9 mouse cellular contexts compared by ENCODE assay signal in genomic region chr10:22644171-22644570, GRCm38 (mm10). TPM values are rescaled to one million over a fixed set of nuclear protein-coding genes. Genes with fewer than 3 reads are reported as not detected.
DNase-seq lines count a peak whose midpoint lies in the region; ATAC-seq and TF ChIP-seq lines count a peak whose summit lies in the region.
"Had no signal": no experiment of that assay in that cellular context is flagged by ENCODE, and none has a peak within 500 bp of the region (broad histone marks: within the 10 kb centered on the region; RNA-seq: fewer than 3 reads in every experiment).

No protein-coding gene starts in this region.

- H3K27me3 ChIP-seq in lung, embryonic 15.5 days = no peaks in the 10 kb centered on the region
- no peaks in the 10 kb centered on the region for H3K27me3 ChIP-seq in midbrain, postnatal 0 days (ENCODE audit: insufficient read depth, low read length)
- H3K27me3 ChIP-seq: CH12.LX had no signal

- H3K4me3 ChIP-seq in lung, embryonic 15.5 days = no peak overlapping the region
- no peak overlapping the region for H3K4me3 ChIP-seq in midbrain, postnatal 0 days (ENCODE audit: low read depth, low read length)

- peak overlapping the region; percentile 52; the same call in 1 of the 2 replicates for H3K27ac ChIP-seq in lung, embryonic 15.5 days
- peak overlapping the region; percentile 26; the same call in 1 of the 2 replicates for H3K27ac ChIP-seq in midbrain, postnatal 0 days (ENCODE audit: low read depth, low read length)

- no peak for TF ChIP-seq CTCF in midbrain, postnatal 0 days (IDR thresholded peaks at IDR 0.05)

- 61% methylated on average over 9 of the region's 9 CpGs for WGBS in lung, embryonic 15.5 days
- whole genome bisulfite sequencing in midbrain, postnatal 0 days = 64% methylated on average over 9 of the region's 9 CpGs

- H3K36me3 ChIP-seq in lung, embryonic 15.5 days = no peaks in the 10 kb centered on the region
- H3K36me3 ChIP-seq in midbrain, postnatal 0 days (ENCODE audit: insufficient read depth, low read length) = no peaks in the 10 kb centered on the region

- H3K4me2 ChIP-seq in lung, embryonic 15.5 days = 0 out of 2 replicates have a peak overlapping the region, but pooled peaks have one; percentile 88
- H3K4me2 ChIP-seq in midbrain, postnatal 0 days (ENCODE audit: low read depth, low read length, poor library complexity, severe bottlenecking) = peak overlapping the region; percentile 90; the same call in 1 of the 2 replicates

- H3K9ac ChIP-seq in lung, embryonic 15.5 days = no peak overlapping the region
- no peak overlapping the region for H3K9ac ChIP-seq in midbrain, postnatal 0 days (replicated peaks; ENCODE audit: low read length, poor library complexity, severe bottlenecking)

- H3K9me3 ChIP-seq in lung, embryonic 15.5 days = no peaks in the 10 kb centered on the region
- no peaks in the 10 kb centered on the region for H3K9me3 ChIP-seq in midbrain, postnatal 0 days (ENCODE audit: low read length)

- no peak for ATAC-seq in lung, embryonic 15.5 days (ENCODE audit: borderline replicate concordance, extremely low read depth, low FRiP score, low TSS enrichment)
- no peak for ATAC-seq in midbrain, postnatal 0 days (ENCODE audit: low FRiP score)

- no peaks in the 10 kb centered on the region for H3K4me1 ChIP-seq in lung, embryonic 15.5 days
- H3K4me1 ChIP-seq in midbrain, postnatal 0 days (ENCODE audit: insufficient read depth, low read length) = no peaks in the 10 kb centered on the region

- peak; percentile 4 to 47 for DNase-seq in gastrocnemius, adult 8-10 months (ENCODE audit: low spot score in 2 of 2)
- DNase-seq in gastrocnemius, postnatal 4 days (ENCODE audit: low spot score in 2 of 2) = no peak
- no peak for DNase-seq in lung, postnatal 36 days
- DNase-seq in gastrocnemius, postnatal 25 days = peak; percentile 35
- no peak for DNase-seq in midbrain, postnatal 0 days (ENCODE audit: low spot score)
- DNase-seq in cerebellum, adult 8-10 months = no peak
- DNase-seq in lung, postnatal 14 days = no peak

RNA-seq across cellular contexts. Expression of gene Slc2a12, which starts 0.6 kb away (rescaled TPM):
- total RNA-seq in gastrocnemius, adult 8-10 months (2022) = 10 to 100 TPM; 11.3 to 15.5 (median 14.2) TPM
- total RNA-seq in gastrocnemius, postnatal 4 days (2021) = 10 to 100 TPM; 13.0 to 13.2 TPM
- polyA plus RNA-seq in lung, embryonic 15.5 days (2015; fragmentation: Nextera tagmentation; extraction: Ambion mirVana) = 1.3 and 1.4 TPM in 2 replicates
- 10 to 100 TPM in 1 of 2 experiments, 1 to 10 TPM in 1; 9.9 to 11.6 TPM for total RNA-seq in gastrocnemius, postnatal 25 days (2021)
- total RNA-seq in midbrain, postnatal 0 days (2014; rRNA removed) = 7.2 and 7.8 TPM in 2 replicates
- 5.8 and 6.0 TPM in 2 replicates for polyA plus RNA-seq in midbrain, postnatal 0 days (2015; fragmentation: Nextera tagmentation; extraction: Ambion mirVana)

Comparison
In these comparisons a context has a peak if more than half of its experiments do, and no peak if none do; other contexts are left out.
1. DNase-seq: peak in gastrocnemius, adult 8-10 months (2 of 2) and gastrocnemius, postnatal 25 days (single experiment); none in gastrocnemius, postnatal 4 days (0 of 2), lung, postnatal 36 days (single experiment), midbrain, postnatal 0 days (single experiment), cerebellum, adult 8-10 months (single experiment) and lung, postnatal 14 days (single experiment).